Mouse (Mus musculus): ENCODE data around the gene B3gnt2. TPM values are rescaled to one million over a fixed set of nuclear protein-coding genes. Genes with fewer than 3 reads are reported as not detected.
"Not testable (repeated sequence)": the region's sequence is repeated elsewhere in the genome, so short reads cannot be mapped to it uniquely, and the experiment has no call there.

Gene B3gnt2
- total and polyA plus RNA-seq, 3 experiments: 36.8 to 66.4 TPM; not detected in 1

DNA sequence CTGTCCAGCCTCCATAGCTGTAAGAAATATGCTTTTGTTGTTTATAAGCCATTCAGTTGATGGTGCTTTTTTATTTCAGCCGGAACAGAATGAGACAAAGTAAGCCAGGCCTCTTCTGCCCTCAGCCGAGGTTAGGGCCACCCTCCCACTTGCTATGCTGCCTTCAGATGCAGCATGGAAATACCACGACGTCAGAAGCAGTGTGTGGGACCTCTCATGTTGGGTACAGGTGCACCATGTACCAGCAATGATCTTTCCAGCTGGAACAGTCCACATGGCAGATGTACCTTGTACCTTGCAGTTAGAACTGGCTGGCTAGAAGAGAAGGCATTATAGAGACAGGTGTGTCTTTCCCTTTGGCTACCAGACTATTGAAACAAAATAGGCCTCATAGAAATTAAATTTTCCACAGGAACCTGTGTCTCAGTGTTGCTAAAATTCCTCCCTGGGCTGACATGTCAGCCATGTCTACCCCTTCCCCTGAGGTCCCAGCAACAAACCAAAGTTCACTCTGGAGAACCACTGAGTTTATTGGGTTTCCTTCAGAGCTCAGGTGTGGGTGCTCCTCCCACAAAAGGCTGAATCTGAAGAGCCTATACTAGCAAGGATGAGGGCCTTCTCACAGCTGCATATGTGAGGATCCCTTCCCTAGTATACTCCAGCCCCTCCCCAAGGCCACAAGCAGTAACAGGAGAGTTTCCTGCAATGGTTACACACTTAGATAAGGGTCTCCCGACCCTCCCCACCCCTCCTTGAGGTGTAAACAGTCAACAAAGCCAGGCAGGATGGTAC is 121.1 kb downstream of the B3gnt2 start:
- no peaks in the 10 kb centered on the region for H3K27me3 ChIP-seq (ENCODE audit: control insufficient read depth in 1 of 2, insufficient read depth in 2 of 2, low read length in 2 of 2)
- TF ChIP-seq MXI1 (IDR thresholded peaks at IDR 0.05; ENCODE audit: low read depth, low read length) (no peak), NRF1 (IDR thresholded peaks at IDR 0.05; ENCODE audit: insufficient read depth, low read depth, low read length, poor library complexity, severe bottlenecking) (no peak), CHD2 (IDR thresholded peaks at IDR 0.05; ENCODE audit: low read length) (no peak), MEF2A (IDR thresholded peaks at IDR 0.05; ENCODE audit: extremely low read depth, insufficient replicate concordance, low read depth, low read length, poor library complexity, severe bottlenecking) (no peak), TAL1 (IDR thresholded peaks at IDR 0.05; ENCODE audit: low read length) (no peak), POLR2AphosphoS2 (IDR thresholded peaks at IDR 0.05; ENCODE audit: low read length) (no peak), ZNF384 (IDR thresholded peaks at IDR 0.05; ENCODE audit: low read depth, low read length) (no peak), POLR2AphosphoS5 (IDR thresholded peaks at IDR 0.05; ENCODE audit: borderline replicate concordance, low read depth, low read length) (no peak), JUND (IDR thresholded peaks at IDR 0.05; ENCODE audit: low read depth, low read length) (no peak), E2F4 (IDR thresholded peaks at IDR 0.05; ENCODE audit: borderline replicate concordance, low read depth, low read length) (no peak), TCF12 (IDR thresholded peaks at IDR 0.05; ENCODE audit: low read depth, low read length) (no peak), RAD21 (IDR thresholded peaks at IDR 0.05; ENCODE audit: low read depth, low read length) (no peak), ZMIZ1 (IDR thresholded peaks at IDR 0.05; ENCODE audit: low read depth, low read length) (no peak), NELFE (IDR thresholded peaks at IDR 0.05; ENCODE audit: low read depth, low read length) (no peak)
- no peaks in the 10 kb centered on the region for H3K9me3 ChIP-seq (replicated peaks; ENCODE audit: insufficient read depth, low read length)
- no peaks in the 10 kb centered on the region for H3K79me2 ChIP-seq (ENCODE audit: control insufficient read depth, insufficient read depth, low read length, poor library complexity)
- no peaks in the 10 kb centered on the region for H3K36me3 ChIP-seq (ENCODE audit: control insufficient read depth in 1 of 2, insufficient read depth in 2 of 2, low read length in 2 of 2)
- no peaks in the 10 kb centered on the region for H3K4me1 ChIP-seq (ENCODE audit: control insufficient read depth in 1 of 2, insufficient read depth in 2 of 2, low read length in 2 of 2)
- no peak overlapping the region for H3K4me3 ChIP-seq (ENCODE audit: control insufficient read depth in 1 of 2, insufficient read depth in 1 of 2, low read depth in 2 of 2, low read length in 2 of 2)
- no peak for DNase-seq (ENCODE audit: low read depth, low spot score)
- H3K27ac ChIP-seq (ENCODE audit: control insufficient read depth, low read depth, low read length): no peak overlapping the region
- H3K9ac ChIP-seq (ENCODE audit: control insufficient read depth, low read depth, low read length, poor library complexity, severe bottlenecking): no peak overlapping the region

DNA sequence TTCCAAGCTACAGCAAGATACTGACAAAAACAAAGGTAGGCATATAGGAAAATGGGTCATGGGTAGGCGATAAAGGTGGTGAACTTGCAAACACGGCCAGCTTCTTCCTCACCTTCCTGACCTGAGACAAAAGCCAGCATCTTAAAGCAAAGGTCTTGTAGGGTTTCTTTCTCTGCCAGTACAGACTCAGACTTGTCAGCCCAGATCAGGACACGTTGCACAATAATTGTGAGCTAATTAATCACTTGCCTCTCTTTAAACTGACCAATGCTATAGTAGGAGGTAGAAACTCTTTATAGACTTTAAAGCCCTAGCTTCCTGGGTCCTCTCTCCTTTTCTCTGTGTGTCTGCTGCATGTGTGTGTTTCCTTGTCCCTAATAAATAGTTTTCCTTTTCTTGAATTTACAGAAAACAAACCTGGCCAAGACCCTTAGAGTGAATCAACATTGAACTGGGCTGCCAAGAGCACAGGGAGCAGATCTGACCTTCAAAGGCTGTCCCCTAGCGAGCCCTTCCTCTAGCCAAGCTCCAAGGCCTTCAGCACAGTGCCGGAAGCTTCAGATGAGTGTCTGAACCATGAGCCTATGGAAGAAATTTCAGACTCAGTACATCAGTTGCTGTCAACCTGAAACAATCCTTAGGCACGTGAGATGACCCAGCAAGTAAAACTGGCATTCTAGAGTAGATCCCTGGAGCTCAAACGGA is 124.1 kb downstream of the B3gnt2 start:
- TF ChIP-seq CHD1 (IDR thresholded peaks at IDR 0.05; ENCODE audit: low read depth, low read length): no peak
- no peak for TF ChIP-seq ZNF384 (IDR thresholded peaks at IDR 0.05; ENCODE audit: low read depth, low read length)
- no peak for TF ChIP-seq MAFK (IDR thresholded peaks at IDR 0.05; ENCODE audit: borderline replicate concordance, low read depth, low read length)
- no peak for TF ChIP-seq ETS1 (IDR thresholded peaks at IDR 0.05; ENCODE audit: low read depth, low read length)
- TF ChIP-seq KAT2A (conservative IDR thresholded peaks at IDR 0.05; ENCODE audit: low read depth, low read length): no peak
- TF ChIP-seq POLR2AphosphoS2 (IDR thresholded peaks at IDR 0.05; ENCODE audit: low read length): no peak
- no peak for TF ChIP-seq NELFE (IDR thresholded peaks at IDR 0.05; ENCODE audit: low read depth, low read length)
- TF ChIP-seq SMC3 (IDR thresholded peaks at IDR 0.05; ENCODE audit: low read depth, low read length): no peak
- no peak for TF ChIP-seq GATA1 (IDR thresholded peaks at IDR 0.05; ENCODE audit: low read depth, low read length)
- no peak for TF ChIP-seq MEF2A (IDR thresholded peaks at IDR 0.05; ENCODE audit: extremely low read depth, insufficient replicate concordance, low read depth, low read length, poor library complexity, severe bottlenecking)
- TF ChIP-seq E2F4 (IDR thresholded peaks at IDR 0.05; ENCODE audit: borderline replicate concordance, low read depth, low read length): no peak
- Histone ChIP-seq H3K4me1 (ENCODE audit: control insufficient read depth in 1 of 2, insufficient read depth in 2 of 2, low read length in 2 of 2) (no peaks in the 10 kb centered on the region), H3K27ac (ENCODE audit: control insufficient read depth, low read depth, low read length) (no peak overlapping the region), H3K36me3 (ENCODE audit: control insufficient read depth in 1 of 2, insufficient read depth in 2 of 2, low read length in 2 of 2) (no peaks in the 10 kb centered on the region), H3K79me2 (ENCODE audit: control insufficient read depth, insufficient read depth, low read length, poor library complexity) (no peaks in the 10 kb centered on the region), H3K4me3 (ENCODE audit: control insufficient read depth in 1 of 2, insufficient read depth in 1 of 2, low read depth in 2 of 2, low read length in 2 of 2) (no peak overlapping the region), H3K9me3 (replicated peaks; ENCODE audit: insufficient read depth, low read length) (no peaks in the 10 kb centered on the region), H3K27me3 (ENCODE audit: control insufficient read depth in 1 of 2, insufficient read depth in 2 of 2, low read length in 2 of 2) (no peaks in the 10 kb centered on the region), H3K9ac (ENCODE audit: control insufficient read depth, low read depth, low read length, poor library complexity, severe bottlenecking) (no peak overlapping the region)
- DNase-seq (ENCODE audit: low read depth, low spot score): no peak

DNA sequence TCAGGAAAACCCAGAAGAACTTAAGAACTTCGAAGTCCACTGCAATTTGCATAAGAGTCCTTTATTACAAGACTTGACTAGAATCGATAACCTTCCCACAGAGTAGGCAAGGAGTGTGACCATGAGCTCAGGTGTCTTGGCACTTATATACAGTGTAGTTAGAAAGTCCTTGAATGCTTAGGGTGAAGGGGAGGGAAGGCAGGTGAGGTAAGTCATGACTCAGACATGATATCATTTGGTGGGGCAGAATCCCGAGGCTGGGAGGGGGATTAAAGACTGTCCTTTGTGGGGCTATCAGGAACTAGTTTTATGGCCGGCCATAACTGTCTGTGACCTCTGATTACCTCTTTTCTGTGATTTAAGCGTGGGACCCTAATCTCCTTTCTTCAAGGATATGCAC is 125.6 kb downstream of the B3gnt2 start:
- H3K4me3 ChIP-seq (ENCODE audit: control insufficient read depth in 1 of 2, insufficient read depth in 1 of 2, low read depth in 2 of 2, low read length in 2 of 2): not testable (repeated sequence)

More for the DNA sequence above, 125.6 kb downstream of the B3gnt2 start:
- H3K79me2 ChIP-seq (ENCODE audit: control insufficient read depth, insufficient read depth, low read length, poor library complexity); H3K36me3 ChIP-seq (ENCODE audit: control insufficient read depth in 1 of 2, insufficient read depth in 2 of 2, low read length in 2 of 2); H3K27me3 ChIP-seq (ENCODE audit: control insufficient read depth in 1 of 2, insufficient read depth in 2 of 2, low read length in 2 of 2); H3K4me1 ChIP-seq (ENCODE audit: control insufficient read depth in 1 of 2, insufficient read depth in 2 of 2, low read length in 2 of 2); H3K27ac ChIP-seq (ENCODE audit: control insufficient read depth, low read depth, low read length); H3K9ac ChIP-seq (ENCODE audit: control insufficient read depth, low read depth, low read length, poor library complexity, severe bottlenecking); DNase-seq (ENCODE audit: low read depth, low spot score); H3K9me3 ChIP-seq (replicated peaks; ENCODE audit: insufficient read depth, low read length): not testable (repeated sequence)
